Mouse (Mus musculus) brain, embryonic 14.5 days (tissue): ENCODE results near the gene Crim1.

Experiments used
- CTCF ChIP-seq: fragments of 200-500 bp; IDR thresholded peaks from 2 replicates; pipeline ENCODE4 v1.5.1; 2012; ENCODE audit warnings: inconsistent platforms, mild to moderate bottlenecking, moderate library complexity, borderline replicate concordance; ENCODE audit not compliant: insufficient read depth, insufficient read length; ENCODE audit errors: extremely low read depth
- POLR2A ChIP-seq: fragments of 200-500 bp; IDR thresholded peaks from 2 replicates; pipeline ENCODE4 v1.6.1; 2012; ENCODE audit warnings: mild to moderate bottlenecking, inconsistent platforms, borderline replicate concordance; ENCODE audit not compliant: poor library complexity, insufficient read depth, insufficient read length, severe bottlenecking; ENCODE audit errors: extremely low read depth

GRCm38 (mm10) chr17:78236126-78236525, 36.1 kb downstream of the Crim1 start:
- TF ChIP-seq CTCF: no peak
- no peak for TF ChIP-seq POLR2A
